Mouse (Mus musculus): Measurements from ENCODE around the gene Vps51.

- TF ChIP-seq POLR2A (IDR thresholded peaks at IDR 0.05; ENCODE audit: control insufficient read depth, extremely low read depth, insufficient read depth, low read length, poor library complexity) (no peak), CTCF (IDR thresholded peaks at IDR 0.05; ENCODE audit: borderline replicate concordance, control insufficient read depth, extremely low read depth, insufficient read depth, low read length, poor library complexity) (no peak)
These were observed at the start of gene Vps51 for GRCm38 (mm10) chr19:6076564-6077393.

All from thymus, adult 2 months (tissue).